Mouse (Mus musculus) bone marrow macrophage, adult 2 months (primary cell): ENCODE results near the gene Pdzk1.

Experiments used
- CTCF ChIP-seq: IDR thresholded peaks from 2 replicates; pipeline ENCODE4 v1.5.1; 2012; ENCODE audit warnings: low read depth, mild to moderate bottlenecking, low read length, moderate library complexity
- POLR2A ChIP-seq: IDR thresholded peaks from 2 replicates; pipeline ENCODE4 v1.6.1; 2012; ENCODE audit warnings: mild to moderate bottlenecking, low read depth, low read length, borderline replicate concordance

DNA sequence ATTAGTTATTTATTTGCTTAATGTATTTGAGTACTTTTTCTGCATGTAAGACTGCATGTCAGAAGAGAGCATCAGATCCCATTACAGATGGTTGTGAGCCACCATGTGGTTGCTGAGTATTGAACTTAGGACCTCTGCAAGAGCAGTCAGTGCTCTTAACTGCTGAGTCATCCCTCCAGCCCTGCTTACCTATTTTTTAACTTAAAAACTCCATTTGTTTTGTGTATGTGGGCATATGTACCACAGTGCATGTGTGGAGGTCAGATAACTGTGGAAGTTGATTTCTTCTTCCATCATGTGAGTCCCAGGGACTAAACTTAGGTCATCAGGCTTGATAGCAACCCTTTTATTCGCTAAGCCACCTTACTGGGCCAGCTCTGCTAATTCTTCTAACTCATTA lies 41.3 kb upstream of the Pdzk1 start:
- TF ChIP-seq POLR2A (no peak), CTCF (no peak)
